Mouse (Mus musculus) embryonic stem cell, embryonic (primary cell): Measurements from ENCODE around the gene Kmt5a.

Experiments
- CTCF ChIA-PET, 4 experiments: fragments of 300-600 bp in 2 of 4; fragments of 350-600 bp in 2 of 4; sonication (Branson Sonifier 250); formaldehyde crosslinking; loops; one replicate each; lab custom pipeline; 2022; ENCODE audit warnings: inconsistent platforms in 2 of 4; lab: Charles Lee
- POLR2A ChIA-PET, 4 experiments: fragments of 300-600 bp in 2 of 4; fragments of 350-600 bp in 2 of 4; sonication (Branson Sonifier 250); formaldehyde crosslinking; loops; one replicate each; lab custom pipeline; 2022; ENCODE audit warnings: antibody characterized with exemption in 4 of 4, inconsistent platforms in 1 of 4; lab: Charles Lee

The Kmt5a gene

GRCm38 (mm10) chr5:124439447-124440093 lies at the start of gene Kmt5a:
Kmt5a (plus strand) TSS chr5:124439930.
- ChIA-PET POLR2A (interaction anchor here (0.5 to 7.8 kb wide), 75 partner anchors 8 to 953 kb away, joined by 3 to 109 read pairs (median 4); partner anchors contain the start of genes Rilpl2 (in 4 of the 4), 2810006K23Rik (in 3 of the 4), Mphosph9 (in 3 of the 4) and Sbno1 (in 3 of the 4)), CTCF (interaction anchor here (0.6 to 1.6 kb wide), 20 partner anchors 9 to 422 kb away, joined by 3 to 8 read pairs (median 3); partner anchors contain the start of genes Abcb9 (in 1 of the 4) and Rilpl1 (in 1 of the 4))

GRCm38 (mm10) chr5:124392412-124392811 lies 47.3 kb upstream of the Kmt5a start:
- POLR2A ChIA-PET = interaction anchor here in 1 of 4 experiments (2.8 kb wide), 1 partner anchor 13 kb away, joined by 10 read pairs; no protein-coding TSS in a partner anchor
- CTCF ChIA-PET = interaction anchor here in 1 of 4 experiments (0.6 kb wide), 1 partner anchor 617 kb away, joined by 3 read pairs; no protein-coding TSS in a partner anchor

- POLR2A ChIA-PET = interaction anchor here in 3 of 4 experiments (0.6 to 2.9 kb wide), 11 partner anchors 10 to 144 kb away, joined by 3 to 10 read pairs (median 4); partner anchors contain the start of gene Sbno1 (in 1 of the 3)
These were observed 46.0 kb upstream of the Kmt5a start for GRCm38 (mm10) chr5:124393726-124394125.

GRCm38 (mm10) chr5:124410808-124411207 lies 28.9 kb upstream of the Kmt5a start:
- POLR2A ChIA-PET = interaction anchor here in 3 of 4 experiments (0.6 to 2.1 kb wide), 20 partner anchors 8 to 120 kb away, joined by 3 to 15 read pairs (median 3); partner anchors contain the start of genes 2810006K23Rik (in 1 of the 3), Mphosph9 (in 1 of the 3) and Rilpl1 (in 1 of the 3)
- CTCF ChIA-PET = interaction anchor here in 3 of 4 experiments (0.6 to 3.5 kb wide), 11 partner anchors 11 to 90 kb away, joined by 3 to 15 read pairs (median 4); no protein-coding TSS in a partner anchor

More at GRCm38 (mm10) chr5:124393726-124394125, 46.0 kb upstream of the Kmt5a start:
- CTCF ChIA-PET = no interaction called here

- ChIA-PET CTCF (interaction anchor here in 2 of 4 experiments (0.6 to 3.5 kb wide), 3 partner anchors 12 to 34 kb away, joined by 3 to 15 read pairs (median 3); no protein-coding TSS in a partner anchor), POLR2A (interaction anchor here in 2 of 4 experiments (1.3 to 2.8 kb wide), 9 partner anchors 10 to 120 kb away, joined by 3 to 29 read pairs (median 4); partner anchors contain the start of genes Rilpl2 (in 1 of the 2) and Sbno1 (in 1 of the 2))
These were observed 27.6 kb upstream of the Kmt5a start for GRCm38 (mm10) chr5:124412163-124412562.

- ChIA-PET POLR2A (interaction anchor here in 1 of 4 experiments (0.8 to 1.2 kb wide), 5 partner anchors 8 to 26 kb away, joined by 3 read pairs; partner anchors contain the start of gene Kmt5a), CTCF (interaction anchor here in 1 of 4 experiments (0.8 kb wide), 1 partner anchor 77 kb away, joined by 3 read pairs; no protein-coding TSS in a partner anchor)
These were observed 20.8 kb upstream of the Kmt5a start for GRCm38 (mm10) chr5:124418903-124419302.

GRCm38 (mm10) chr5:124421786-124422185 lies 17.9 kb upstream of the Kmt5a start:
- ChIA-PET POLR2A (interaction anchor here in 3 of 4 experiments (0.6 to 2.7 kb wide), 9 partner anchors 9 to 412 kb away, joined by 3 to 12 read pairs (median 4); partner anchors contain the start of gene Kmt5a (in 1 of the 3)), CTCF (no interaction called here)

- ChIA-PET CTCF (interaction anchor here in 2 of 4 experiments (0.6 to 1.7 kb wide), 5 partner anchors 10 to 84 kb away, joined by 3 to 5 read pairs (median 3); partner anchors contain the start of gene Kmt5a (in 1 of the 2)), POLR2A (interaction anchor here (0.6 to 4.7 kb wide), 37 partner anchors 8 to 969 kb away, joined by 3 to 109 read pairs (median 4); partner anchors contain the start of genes 2810006K23Rik (in 2 of the 4), Kmt5a (in 2 of the 4), Mphosph9 (in 2 of the 4) and Kntc1 (in 1 of the 4))
These were observed 15.5 kb upstream of the Kmt5a start for GRCm38 (mm10) chr5:124424200-124424722.

GRCm38 (mm10) chr5:124424723-124425411 lies 14.9 kb upstream of the Kmt5a start:
- CTCF ChIA-PET = interaction anchor here in 1 of 4 experiments (0.7 to 1.7 kb wide), 3 partner anchors 10 to 83 kb away, joined by 3 to 5 read pairs (median 3); partner anchors contain the start of gene Kmt5a
- POLR2A ChIA-PET = interaction anchor here in 3 of 4 experiments (0.5 to 4.7 kb wide), 37 partner anchors 8 to 968 kb away, joined by 3 to 109 read pairs (median 4); partner anchors contain the start of genes 2810006K23Rik (in 2 of the 3), Kmt5a (in 2 of the 3), Mphosph9 (in 2 of the 3) and Rilpl2 (in 2 of the 3)

- ChIA-PET CTCF (interaction anchor here in 1 of 4 experiments (0.6 to 1.7 kb wide), 3 partner anchors 14 to 287 kb away, joined by 3 to 5 read pairs (median 3); partner anchors contain the start of gene Kmt5a), POLR2A (interaction anchor here (0.5 to 4.7 kb wide), 50 partner anchors 8 to 721 kb away, joined by 3 to 109 read pairs (median 4); partner anchors contain the start of genes 2810006K23Rik (in 3 of the 4), Kmt5a (in 3 of the 4), Mphosph9 (in 3 of the 4) and Snrnp35 (in 3 of the 4))
These were observed 14.1 kb upstream of the Kmt5a start, which contains the start of gene Sbno1 for GRCm38 (mm10) chr5:124425412-124426259. Sbno1 (minus strand) TSS chr5:124426001.

- CTCF ChIA-PET = interaction anchor here (0.6 to 1.3 kb wide), 17 partner anchors 10 to 308 kb away, joined by 3 to 10 read pairs (median 3); partner anchors contain the start of gene Kmt5a (in 4 of the 4)
- POLR2A ChIA-PET = interaction anchor here (0.5 to 4.7 kb wide), 56 partner anchors 8 to 1994 kb away, joined by 3 to 109 read pairs (median 4); partner anchors contain the start of genes 2810006K23Rik (in 3 of the 4), Kmt5a (in 3 of the 4), Mphosph9 (in 3 of the 4) and Rilpl2 (in 3 of the 4)
These were observed 13.2 kb upstream of the Kmt5a start for GRCm38 (mm10) chr5:124426475-124427071.

- POLR2A ChIA-PET = interaction anchor here in 3 of 4 experiments (0.7 to 7.8 kb wide), 24 partner anchors 6 to 166 kb away, joined by 3 to 109 read pairs (median 4); partner anchors contain the start of genes Sbno1 (in 2 of the 3), 2810006K23Rik (in 1 of the 3), Kmt5a (in 1 of the 3) and Mphosph9 (in 1 of the 3)
- CTCF ChIA-PET = interaction anchor here (0.5 to 2.0 kb wide), 22 partner anchors 10 to 683 kb away, joined by 3 to 20 read pairs (median 4); partner anchors contain the start of genes Kntc1 (in 1 of the 4), Rsrc2 (in 1 of the 4) and Tmed2 (in 1 of the 4)
These were observed 7.2 kb upstream of the Kmt5a start for GRCm38 (mm10) chr5:124432398-124433012.

- POLR2A ChIA-PET = interaction anchor here in 3 of 4 experiments (0.6 to 7.8 kb wide), 23 partner anchors 7 to 166 kb away, joined by 3 to 109 read pairs (median 5); partner anchors contain the start of genes Sbno1 (in 2 of the 3), 2810006K23Rik (in 1 of the 3), Mphosph9 (in 1 of the 3) and Rilpl2 (in 1 of the 3)
- CTCF ChIA-PET = interaction anchor here (0.6 to 2.0 kb wide), 18 partner anchors 11 to 684 kb away, joined by 3 to 20 read pairs (median 4); partner anchors contain the start of genes Kntc1 (in 1 of the 4), Rsrc2 (in 1 of the 4) and Tmed2 (in 1 of the 4)
These were observed 6.7 kb upstream of the Kmt5a start for GRCm38 (mm10) chr5:124433048-124433447.

GRCm38 (mm10) chr5:124438229-124438628 lies 1.5 kb upstream of the Kmt5a start:
- POLR2A ChIA-PET = interaction anchor here in 2 of 4 experiments (0.9 to 7.8 kb wide), 4 partner anchors 12 to 111 kb away, joined by 3 to 109 read pairs (median 26); partner anchors contain the start of genes Sbno1 (in 2 of the 2), 2810006K23Rik (in 1 of the 2) and Mphosph9 (in 1 of the 2)
- CTCF ChIA-PET = interaction anchor here in 1 of 4 experiments (0.7 kb wide), 1 partner anchor 100 kb away, joined by 3 read pairs; no protein-coding TSS in a partner anchor
